Mouse (Mus musculus): ENCODE measurements around the gene Olfml2a. TPM values are rescaled to one million over a fixed set of nuclear protein-coding genes. Genes with fewer than 3 reads are reported as not detected.

Olfml2a gene
- polyA plus RNA-seq, 1 experiment from 2014 or later = 2.5 TPM

- no peak for ATAC-seq (ENCODE audit: low FRiP score)
- DNase-seq (ENCODE audit: low spot score) = no peak
Measured at GRCm38 (mm10) chr2:38921374-38921773, 10.4 kb upstream of the Olfml2a start.

GRCm38 (mm10) chr2:38923471-38923870 lies 8.3 kb upstream of the Olfml2a start:
- Histone ChIP-seq H3K36me3 (ENCODE audit: control insufficient read depth, insufficient read depth, low read length) (no peaks in the 10 kb centered on the region), H3K27me3 (ENCODE audit: control insufficient read depth, insufficient read depth, low read length) (no peaks in the 10 kb centered on the region), H3K4me2 (replicated peaks; ENCODE audit: low read depth, low read length) (no peak overlapping the region), H3K4me3 (ENCODE audit: low read depth, low read length) (no peak overlapping the region), H3K9ac (ENCODE audit: low read depth, low read length) (no peak overlapping the region), H3K9me3 (ENCODE audit: control insufficient read depth, low read length) (no peaks in the 10 kb centered on the region), H3K4me1 (replicated peaks; ENCODE audit: control insufficient read depth, insufficient read depth, low read length) (no peaks in the 10 kb centered on the region), H3K27ac (ENCODE audit: low read depth, low read length) (no peak overlapping the region)
- DNase-seq (ENCODE audit: low spot score) = no peak
- WGBS = 16% methylated on average over 3 of the region's 3 CpGs
- no peak for ATAC-seq (ENCODE audit: low FRiP score)

More at GRCm38 (mm10) chr2:38921374-38921773, 10.4 kb upstream of the Olfml2a start:
- Histone ChIP-seq H3K4me3 (ENCODE audit: low read depth, low read length) (no peak overlapping the region), H3K4me1 (replicated peaks; ENCODE audit: control insufficient read depth, insufficient read depth, low read length) (no peaks in the 10 kb centered on the region), H3K36me3 (ENCODE audit: control insufficient read depth, insufficient read depth, low read length) (no peaks in the 10 kb centered on the region), H3K9ac (ENCODE audit: low read depth, low read length) (no peak overlapping the region), H3K27me3 (ENCODE audit: control insufficient read depth, insufficient read depth, low read length) (no peaks in the 10 kb centered on the region), H3K9me3 (ENCODE audit: control insufficient read depth, low read length) (no peaks in the 10 kb centered on the region), H3K4me2 (replicated peaks; ENCODE audit: low read depth, low read length) (no peak overlapping the region), H3K27ac (ENCODE audit: low read depth, low read length) (no peak overlapping the region)
- WGBS = 23% methylated on average over 1 of the region's 1 CpGs

- H3K4me2 ChIP-seq (replicated peaks; ENCODE audit: low read depth, low read length) = no peak overlapping the region
- 38% methylated on average over 2 of the region's 2 CpGs for WGBS
- H3K4me3 ChIP-seq (ENCODE audit: low read depth, low read length) = no peak overlapping the region
- no peaks in the 10 kb centered on the region for H3K4me1 ChIP-seq (replicated peaks; ENCODE audit: control insufficient read depth, insufficient read depth, low read length)
- H3K27ac ChIP-seq (ENCODE audit: low read depth, low read length) = no peak overlapping the region
- H3K9me3 ChIP-seq (ENCODE audit: control insufficient read depth, low read length) = no peaks in the 10 kb centered on the region
- ATAC-seq (ENCODE audit: low FRiP score) = no peak
- H3K27me3 ChIP-seq (ENCODE audit: control insufficient read depth, insufficient read depth, low read length) = no peaks in the 10 kb centered on the region
- DNase-seq (ENCODE audit: low spot score) = no peak
- H3K36me3 ChIP-seq (ENCODE audit: control insufficient read depth, insufficient read depth, low read length) = no peaks in the 10 kb centered on the region
- no peak overlapping the region for H3K9ac ChIP-seq (ENCODE audit: low read depth, low read length)
Measured at GRCm38 (mm10) chr2:38923911-38924310, 7.9 kb upstream of the Olfml2a start.

GRCm38 (mm10) chr2:38924571-38924970 lies 7.2 kb upstream of the Olfml2a start:
- no peak for ATAC-seq (ENCODE audit: low FRiP score)
- no peak overlapping the region for H3K27ac ChIP-seq (ENCODE audit: low read depth, low read length)
- 2% methylated on average over 10 of the region's 10 CpGs for WGBS

GRCm38 (mm10) chr2:38925171-38926080 lies 6.4 kb upstream of the Olfml2a start:
- Histone ChIP-seq H3K27ac (ENCODE audit: low read depth, low read length) (peak overlapping the region; percentile 61), H3K4me3 (ENCODE audit: low read depth, low read length) (peak overlapping the region; percentile 78), H3K9ac (ENCODE audit: low read depth, low read length) (peak overlapping the region; percentile 85), H3K27me3 (ENCODE audit: control insufficient read depth, insufficient read depth, low read length) (no peaks in the 10 kb centered on the region), H3K4me1 (replicated peaks; ENCODE audit: control insufficient read depth, insufficient read depth, low read length) (no peaks in the 10 kb centered on the region), H3K36me3 (ENCODE audit: control insufficient read depth, insufficient read depth, low read length) (no peaks in the 10 kb centered on the region), H3K9me3 (ENCODE audit: control insufficient read depth, low read length) (no peaks in the 10 kb centered on the region), H3K4me2 (replicated peaks; ENCODE audit: low read depth, low read length) (peak overlapping the region; percentile 75)
- under 1% methylated on average over 51 of the region's 51 CpGs for WGBS
- DNase-seq (ENCODE audit: low spot score) (peak; percentile 45), ATAC-seq (ENCODE audit: low FRiP score) (peak; percentile 78)

More at GRCm38 (mm10) chr2:38924571-38924970, 7.2 kb upstream of the Olfml2a start:
- peak overlapping the region; percentile 85; the same call in 1 of the 2 replicates for H3K9ac ChIP-seq (ENCODE audit: low read depth, low read length)
- peak; percentile 36 for DNase-seq (ENCODE audit: low spot score)
- H3K4me1 ChIP-seq (replicated peaks; ENCODE audit: control insufficient read depth, insufficient read depth, low read length) = no peaks in the 10 kb centered on the region
- H3K9me3 ChIP-seq (ENCODE audit: control insufficient read depth, low read length) = no peaks in the 10 kb centered on the region
- H3K27me3 ChIP-seq (ENCODE audit: control insufficient read depth, insufficient read depth, low read length) = no peaks in the 10 kb centered on the region
- H3K4me3 ChIP-seq (ENCODE audit: low read depth, low read length) = peak overlapping the region; percentile 78
- H3K36me3 ChIP-seq (ENCODE audit: control insufficient read depth, insufficient read depth, low read length) = no peaks in the 10 kb centered on the region
- peak overlapping the region; percentile 75 for H3K4me2 ChIP-seq (replicated peaks; ENCODE audit: low read depth, low read length)

- no peaks in the 10 kb centered on the region for H3K4me1 ChIP-seq (replicated peaks; ENCODE audit: control insufficient read depth, insufficient read depth, low read length)
- peak; percentile 94 for ATAC-seq (ENCODE audit: low FRiP score)
- no peaks in the 10 kb centered on the region for H3K36me3 ChIP-seq (ENCODE audit: control insufficient read depth, insufficient read depth, low read length)
- H3K9me3 ChIP-seq (ENCODE audit: control insufficient read depth, low read length) = no peaks in the 10 kb centered on the region
- H3K4me3 ChIP-seq (ENCODE audit: low read depth, low read length) = peak overlapping the region; percentile 78
- H3K9ac ChIP-seq (ENCODE audit: low read depth, low read length) = peak overlapping the region; percentile 85
- peak; percentile 96 for DNase-seq (ENCODE audit: low spot score)
- WGBS = 0% methylated on average over 44 of the region's 53 CpGs
- peak overlapping the region; percentile 61 for H3K27ac ChIP-seq (ENCODE audit: low read depth, low read length)
- no peaks in the 10 kb centered on the region for H3K27me3 ChIP-seq (ENCODE audit: control insufficient read depth, insufficient read depth, low read length)
- H3K4me2 ChIP-seq (replicated peaks; ENCODE audit: low read depth, low read length) = peak overlapping the region; percentile 75
Measured at GRCm38 (mm10) chr2:38926145-38926891, 5.5 kb upstream of the Olfml2a start.

- Histone ChIP-seq H3K9me3 (ENCODE audit: control insufficient read depth, low read length) (no peaks in the 10 kb centered on the region), H3K36me3 (ENCODE audit: control insufficient read depth, insufficient read depth, low read length) (no peaks in the 10 kb centered on the region), H3K4me2 (replicated peaks; ENCODE audit: low read depth, low read length) (peak within 1 kb of the TSS; percentile 52), H3K4me3 (ENCODE audit: low read depth, low read length) (peak within 1 kb of the TSS; percentile 32), H3K27ac (ENCODE audit: low read depth, low read length) (no peak within 1 kb of the TSS), H3K4me1 (replicated peaks; ENCODE audit: control insufficient read depth, insufficient read depth, low read length) (no peaks in the 10 kb centered on the region), H3K9ac (ENCODE audit: low read depth, low read length) (no peak within 1 kb of the TSS), H3K27me3 (ENCODE audit: control insufficient read depth, insufficient read depth, low read length) (no peaks in the 10 kb centered on the region)
- ATAC-seq (ENCODE audit: low FRiP score) (peak; percentile 43), DNase-seq (ENCODE audit: low spot score) (peak; percentile 91)
- WGBS = 12% methylated on average over 17 of the region's 19 CpGs
Measured at GRCm38 (mm10) chr2:38927115-38927979, 4.4 kb upstream of the Olfml2a start, which contains the start of gene Nr6a1. TSS of gene Nr6a1 (minus strand) at chr2:38927688.

GRCm38 (mm10) chr2:38930269-38930668 lies 1.5 kb upstream of the Olfml2a start:
- no peak for DNase-seq (ENCODE audit: low spot score)
- Histone ChIP-seq H3K9ac (ENCODE audit: low read depth, low read length) (no peak overlapping the region), H3K27me3 (ENCODE audit: control insufficient read depth, insufficient read depth, low read length) (no peaks in the 10 kb centered on the region), H3K4me3 (ENCODE audit: low read depth, low read length) (no peak overlapping the region), H3K9me3 (ENCODE audit: control insufficient read depth, low read length) (no peaks in the 10 kb centered on the region), H3K27ac (ENCODE audit: low read depth, low read length) (no peak overlapping the region), H3K36me3 (ENCODE audit: control insufficient read depth, insufficient read depth, low read length) (no peaks in the 10 kb centered on the region), H3K4me1 (replicated peaks; ENCODE audit: control insufficient read depth, insufficient read depth, low read length) (peaks cover 1% of the 10 kb centered on the region; the same call in 1 of the 2 replicates), H3K4me2 (replicated peaks; ENCODE audit: low read depth, low read length) (no peak overlapping the region)
- no peak for ATAC-seq (ENCODE audit: low FRiP score)
- WGBS = 55% methylated on average over 2 of the region's 2 CpGs

Measured in hindbrain, embryonic 11.5 days (tissue).